Mouse (Mus musculus): ENCODE measurements around the gene Slc36a2. TPM values are rescaled to one million over a fixed set of nuclear protein-coding genes. Genes with fewer than 3 reads are reported as not detected.

Slc36a2 gene
- polyA plus RNA-seq, 1 experiment = 0.56 TPM

DNA sequence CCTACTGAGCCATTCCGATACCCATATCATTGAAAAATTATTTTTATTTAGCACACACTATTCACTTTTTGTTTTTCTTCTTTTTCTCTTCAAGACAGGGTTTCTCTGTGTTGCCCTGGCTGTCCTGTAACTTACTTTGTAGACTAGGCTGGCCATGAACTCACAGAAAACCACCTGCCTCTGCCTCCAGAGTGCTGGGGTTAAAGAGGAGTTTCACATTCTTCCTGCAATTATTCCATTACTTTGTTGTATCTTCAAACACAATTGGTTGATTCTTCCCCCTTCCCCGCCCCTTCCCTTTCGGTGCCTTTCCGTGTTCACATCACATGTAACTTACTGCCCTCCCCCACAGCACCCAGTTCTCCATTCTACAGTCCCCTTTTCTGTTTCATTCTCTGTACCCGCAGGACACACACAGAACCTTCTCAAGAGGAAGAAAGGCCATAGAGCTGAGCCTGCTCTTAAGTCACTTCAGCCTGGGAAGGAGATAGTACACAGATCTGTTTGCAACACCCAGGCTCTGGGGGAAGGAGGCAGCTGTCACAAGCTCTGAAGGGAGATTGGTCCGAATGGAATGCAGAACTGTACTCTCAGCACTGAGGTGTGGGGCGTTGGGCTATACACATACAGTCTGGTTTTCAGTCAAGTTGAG is 71.5 kb downstream of the Slc36a2 start:
- no peaks in the 10 kb centered on the region for H3K4me1 ChIP-seq (ENCODE audit: control insufficient read depth, insufficient read depth, low read length)
- peak overlapping the region; percentile 41; the same call in 1 of the 2 replicates for H3K27ac ChIP-seq (ENCODE audit: control insufficient read depth, insufficient read depth, low read depth, low read length)
- no peaks in the 10 kb centered on the region for H3K36me3 ChIP-seq (ENCODE audit: control insufficient read depth, insufficient read depth, low read length)
- no peak overlapping the region for H3K4me3 ChIP-seq (ENCODE audit: control insufficient read depth, low read depth, low read length)
- no peaks in the 10 kb centered on the region for H3K27me3 ChIP-seq (ENCODE audit: control insufficient read depth, insufficient read depth, low read length)
- TF ChIP-seq CTCF (IDR thresholded peaks at IDR 0.05; ENCODE audit: control insufficient read depth, insufficient read depth, insufficient replicate concordance, low read depth, low read length) = no peak

DNA sequence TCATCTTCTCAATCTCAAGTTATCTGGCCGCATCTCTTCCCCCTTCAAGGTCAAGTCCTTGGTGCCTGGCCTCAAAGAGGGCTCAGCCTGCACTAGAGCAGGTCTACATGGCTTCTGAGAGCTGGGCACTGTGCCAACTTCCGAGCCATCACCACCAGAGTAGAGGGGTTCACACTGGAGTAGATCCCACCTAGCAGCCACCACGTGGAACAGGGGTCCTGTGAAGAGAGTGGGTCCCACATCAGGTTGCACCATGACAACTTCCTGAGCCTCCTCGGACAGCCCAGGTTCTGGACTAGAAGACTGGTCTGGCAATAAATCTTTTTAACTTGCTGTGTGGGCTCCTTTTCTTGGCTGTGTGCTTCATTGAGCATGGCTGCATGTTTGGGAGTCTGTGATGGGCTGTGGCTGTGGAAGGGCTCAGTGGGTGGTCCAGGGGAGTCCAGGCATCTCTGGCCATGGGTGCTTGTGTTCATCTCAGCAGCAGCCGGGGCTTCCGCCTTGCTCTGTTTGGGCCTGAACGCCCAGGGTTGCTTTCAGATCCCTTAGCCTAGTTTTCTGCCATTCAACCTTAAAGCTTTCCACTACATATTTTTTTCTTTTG is 74.2 kb downstream of the Slc36a2 start:
- TF ChIP-seq CTCF (IDR thresholded peaks at IDR 0.05; ENCODE audit: control insufficient read depth, insufficient read depth, insufficient replicate concordance, low read depth, low read length) (no peak), POLR2A (IDR thresholded peaks at IDR 0.05; ENCODE audit: control insufficient read depth, low read depth, low read length) (no peak)
- H3K27ac ChIP-seq (ENCODE audit: control insufficient read depth, insufficient read depth, low read depth, low read length) = no peak overlapping the region

DNA sequence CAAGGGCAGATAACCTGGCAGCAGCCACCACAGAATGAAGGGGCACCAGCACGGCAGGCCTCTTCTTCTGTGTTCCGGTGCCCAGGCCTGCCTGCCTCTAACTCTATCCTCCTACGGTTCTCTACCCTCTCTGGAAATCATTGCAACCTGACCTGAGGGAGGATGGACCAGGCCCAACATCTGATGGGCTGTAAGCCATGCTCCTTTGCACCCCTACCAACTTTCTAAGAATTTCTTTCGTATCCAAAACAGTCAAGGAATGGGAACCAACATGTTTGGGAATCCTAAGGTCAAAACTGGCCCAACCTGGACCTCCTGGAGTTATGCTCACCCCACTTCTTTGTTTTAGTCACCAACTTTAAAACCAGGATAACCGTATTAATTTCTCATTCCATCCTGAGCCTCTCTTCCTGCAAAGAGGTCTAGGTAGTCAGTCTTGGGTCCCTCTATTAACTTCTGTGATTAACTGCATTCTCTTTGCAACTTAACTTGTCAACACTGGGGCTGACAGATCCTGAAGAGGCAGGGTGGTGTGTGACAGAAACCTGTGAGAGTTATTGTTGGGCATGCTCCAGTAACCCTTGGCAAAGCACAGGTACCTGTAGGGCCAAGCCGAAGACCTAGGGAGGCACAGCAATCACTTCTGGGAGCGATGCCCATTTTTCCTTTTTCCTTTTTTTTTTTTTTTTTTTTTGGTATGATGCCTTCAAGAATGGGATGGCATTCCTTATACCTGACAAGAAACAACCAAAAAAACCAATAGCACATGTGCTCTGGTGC is 75.2 kb downstream of the Slc36a2 start:
- no peak overlapping the region for H3K4me3 ChIP-seq (ENCODE audit: control insufficient read depth, low read depth, low read length)
- no peaks in the 10 kb centered on the region; the same call in 1 of the 2 replicates for H3K36me3 ChIP-seq (ENCODE audit: control insufficient read depth, insufficient read depth, low read length)
- no peaks in the 10 kb centered on the region for H3K27me3 ChIP-seq (ENCODE audit: control insufficient read depth, insufficient read depth, low read length)
- no peak for TF ChIP-seq CTCF (IDR thresholded peaks at IDR 0.05; ENCODE audit: control insufficient read depth, insufficient read depth, insufficient replicate concordance, low read depth, low read length)
- TF ChIP-seq POLR2A (IDR thresholded peaks at IDR 0.05; ENCODE audit: control insufficient read depth, low read depth, low read length) = no peak
- no peaks in the 10 kb centered on the region for H3K4me1 ChIP-seq (ENCODE audit: control insufficient read depth, insufficient read depth, low read length)
- no peak overlapping the region for H3K27ac ChIP-seq (ENCODE audit: control insufficient read depth, insufficient read depth, low read depth, low read length)

More for the DNA sequence above, 74.2 kb downstream of the Slc36a2 start:
- Histone ChIP-seq H3K4me1 (ENCODE audit: control insufficient read depth, insufficient read depth, low read length) (no peaks in the 10 kb centered on the region), H3K4me3 (ENCODE audit: control insufficient read depth, low read depth, low read length) (no peak overlapping the region), H3K36me3 (ENCODE audit: control insufficient read depth, insufficient read depth, low read length) (no peaks in the 10 kb centered on the region; the same call in 1 of the 2 replicates), H3K27me3 (ENCODE audit: control insufficient read depth, insufficient read depth, low read length) (no peaks in the 10 kb centered on the region)

Other genes starting within 250 kb of the Slc36a2 start
- 5.4 and 7.2 TPM in 2 replicates for gene Tnip1, start 222.2 kb downstream of the Slc36a2 start, polyA plus RNA-seq (2012; rRNA removed)
- gene Anxa6, start 151.6 kb downstream of the Slc36a2 start, polyA plus RNA-seq (2012; rRNA removed) = 4.9 and 7.5 TPM in 2 replicates
- 2.1 and 2.2 TPM in 2 replicates for gene Ccdc69, start 106.9 kb downstream of the Slc36a2 start, polyA plus RNA-seq (2012; rRNA removed)
- gene Gm2a, start 87.0 kb downstream of the Slc36a2 start, polyA plus RNA-seq (2012; rRNA removed) = 115 and 137 TPM in 2 replicates
- 87.6 and 103 TPM in 2 replicates for gene Slc36a3, start 33.4 kb downstream of the Slc36a2 start, polyA plus RNA-seq (2012; rRNA removed)
- 15.2 and 18.1 TPM in 2 replicates for gene Slc36a1, start 19.3 kb upstream of the Slc36a2 start, polyA plus RNA-seq (2012; rRNA removed)
- gene Fat2, start 151.5 kb upstream of the Slc36a2 start, polyA plus RNA-seq (2012; rRNA removed) = 0.01 and 0.07 TPM in 2 replicates
- 374 and 406 TPM in 2 replicates for gene Sparc, start 238.1 kb upstream of the Slc36a2 start, polyA plus RNA-seq (2012; rRNA removed)